Mouse (Mus musculus) erythroblast, adult 5-6 weeks (primary cell): ENCODE results near the gene Rps21. TPM values are rescaled to one million over a fixed set of nuclear protein-coding genes. Genes with fewer than 3 reads are reported as not detected.

ENCODE experiments used
- total RNA-seq, 2 experiments: library from RNA; stranded (forward) in 1 of 2; stranded (reverse) in 1 of 2; fragments of 150-400 nt in 1 of 2; fragments of 200-764, 138-1000 nt in 1 of 2; gene quantifications; 2 replicates each; pipeline versions ENCODE4 v1.2.3 to v1.2.4; 2015 to 2017; ENCODE audit warnings: low replicate concordance in 2 of 2

The Rps21 gene
- total RNA-seq, 2 experiments from 2014 or later = 275 to 447 TPM

Other genes with a start within 250 kb of the Rps21 start
- 1.7 and 7.3 TPM in 2 replicates for gene Lsm14b, start 232.4 kb upstream of the Rps21 start, total RNA-seq (2015; ENCODE audit: low replicate concordance)
- 1.3 and 10.0 TPM in 2 replicates for gene Lsm14b, start 232.4 kb upstream of the Rps21 start, total RNA-seq (2017; ENCODE audit: low replicate concordance)
- 66.3 and 90.5 TPM in 2 replicates for gene Psma7, start 214.9 kb upstream of the Rps21 start, total RNA-seq (2015; ENCODE audit: low replicate concordance)
- 48.8 and 90.3 TPM in 2 replicates for gene Psma7, start 214.9 kb upstream of the Rps21 start, total RNA-seq (2017; ENCODE audit: low replicate concordance)
- gene Ss18l1, start 214.9 kb upstream of the Rps21 start, total RNA-seq (2015; ENCODE audit: low replicate concordance) = not detected in 2 replicates
- 0.34 and 0.84 TPM in 2 replicates for gene Ss18l1, start 214.9 kb upstream of the Rps21 start, total RNA-seq (2017; ENCODE audit: low replicate concordance)
- not detected in 2 replicates for gene Mtg2, start 186.8 kb upstream of the Rps21 start, total RNA-seq (2015; ENCODE audit: low replicate concordance)
- 2.8 and 4.9 TPM in 2 replicates for gene Mtg2, start 186.8 kb upstream of the Rps21 start, total RNA-seq (2017; ENCODE audit: low replicate concordance)
- not detected in 2 replicates for gene Hrh3, start 152.9 kb upstream of the Rps21 start, total RNA-seq (2015; ENCODE audit: low replicate concordance)
- gene Hrh3, start 152.9 kb upstream of the Rps21 start, total RNA-seq (2017; ENCODE audit: low replicate concordance) = not detected in 2 replicates
- 8.2 and 10.0 TPM in 2 replicates for gene Osbpl2, start 138.1 kb upstream of the Rps21 start, total RNA-seq (2015; ENCODE audit: low replicate concordance)
- gene Osbpl2, start 138.1 kb upstream of the Rps21 start, total RNA-seq (2017; ENCODE audit: low replicate concordance) = 9.2 and 15.2 TPM in 2 replicates
- gene Adrm1, start 85.9 kb upstream of the Rps21 start, total RNA-seq (2015; ENCODE audit: low replicate concordance) = 13.3 and 28.6 TPM in 2 replicates
- gene Adrm1, start 85.9 kb upstream of the Rps21 start, total RNA-seq (2017; ENCODE audit: low replicate concordance) = 8.5 and 23.9 TPM in 2 replicates
- gene Lama5, start 31.5 kb upstream of the Rps21 start, total RNA-seq (2015; ENCODE audit: low replicate concordance) = 1.7 TPM in 1 of 2 replicates, not detected in the other
- gene Lama5, start 31.5 kb upstream of the Rps21 start, total RNA-seq (2017; ENCODE audit: low replicate concordance) = 0.09 and 0.14 TPM in 2 replicates
- 2.5 and 4.6 TPM in 2 replicates for gene Cables2, start 16.1 kb downstream of the Rps21 start, total RNA-seq (2015; ENCODE audit: low replicate concordance)
- gene Cables2, start 16.1 kb downstream of the Rps21 start, total RNA-seq (2017; ENCODE audit: low replicate concordance) = 2.7 and 4.9 TPM in 2 replicates
- not detected in 2 replicates for gene Rbbp8nl, start 32.5 kb downstream of the Rps21 start, total RNA-seq (2015; ENCODE audit: low replicate concordance)
- gene Rbbp8nl, start 32.5 kb downstream of the Rps21 start, total RNA-seq (2017; ENCODE audit: low replicate concordance) = not detected in 2 replicates
- gene Gata5, start 77.3 kb downstream of the Rps21 start, total RNA-seq (2015; ENCODE audit: low replicate concordance) = not detected in 2 replicates
- gene Gata5, start 77.3 kb downstream of the Rps21 start, total RNA-seq (2017; ENCODE audit: low replicate concordance) = not detected in 2 replicates
- gene Slco4a1, start 198.9 kb downstream of the Rps21 start, total RNA-seq (2015; ENCODE audit: low replicate concordance) = 4.4 and 4.6 TPM in 2 replicates
- gene Slco4a1, start 198.9 kb downstream of the Rps21 start, total RNA-seq (2017; ENCODE audit: low replicate concordance) = 2.4 and 3.2 TPM in 2 replicates
- gene Ntsr1, start 242.6 kb downstream of the Rps21 start, total RNA-seq (2015; ENCODE audit: low replicate concordance) = not detected in 2 replicates
- not detected in 2 replicates for gene Ntsr1, start 242.6 kb downstream of the Rps21 start, total RNA-seq (2017; ENCODE audit: low replicate concordance)